Mouse (Mus musculus) heart, postnatal 0 days (tissue): ENCODE data around the gene Klc2.

Source experiments
- CTCF ChIP-seq: IDR thresholded peaks from 2 replicates; pipeline ENCODE4 v1.5.1; 2016; ENCODE audit warnings: antibody characterized with exemption, control low read depth, low read depth
- EP300 ChIP-seq: IDR thresholded peaks from 2 replicates; pipeline ENCODE4 v1.6.1; 2016; ENCODE audit warnings: antibody characterized with exemption, low read depth

- TF ChIP-seq CTCF (no peak), EP300 (no peak)
These were observed 12.9 kb upstream of the Klc2 start for GRCm38 (mm10) chr19:5131237-5131636.
